Mouse (Mus musculus) embryonic facial prominence, embryonic 11.5 days (tissue): Measurements from ENCODE around the gene Ccl8. TPM values are rescaled to one million over a fixed set of nuclear protein-coding genes. Genes with fewer than 3 reads are reported as not detected.

ENCODE experiments used
- ATAC-seq: fragments of 200-750 bp; cut with Nextera tagmentation; replicated peaks from 2 replicates; pipeline ENCODE4 v1.8.0; 2017; ENCODE audit warnings: low read depth; ENCODE audit not compliant: insufficient number of reproducible peaks, low FRiP score, low TSS enrichment
- DNase-seq: peaks from one replicate; pipeline ENCODE4 v3.0.0-alpha.2; 2015; ENCODE audit warnings: low spot score
- H3K27ac ChIP-seq: fragments of 300-500 bp; sonication (generic); replicated peaks from 2 replicates; pipeline ENCODE4 v1.5.1; 2014; ENCODE audit warnings: mild to moderate bottlenecking, low read depth, low read length, control low read depth
- H3K27me3 ChIP-seq: fragments of 300-500 bp; sonication (generic); 2 replicates; pipeline ENCODE4 v1.6.1; 2014; ENCODE audit warnings: mild to moderate bottlenecking, low read length, moderate library complexity, mixed read lengths; ENCODE audit not compliant: control insufficient read depth, insufficient read depth
- H3K36me3 ChIP-seq: fragments of 300-500 bp; sonication (generic); replicated peaks from 2 replicates; pipeline ENCODE4 v1.6.1; 2014; ENCODE audit warnings: low read depth, mild to moderate bottlenecking, low read length, moderate library complexity, mixed read lengths; ENCODE audit not compliant: control insufficient read depth, insufficient read depth
- H3K4me1 ChIP-seq: fragments of 300-500 bp; sonication (generic); 2 replicates; pipeline ENCODE4 v1.6.1; 2014; ENCODE audit warnings: low read length, mixed read lengths; ENCODE audit not compliant: control insufficient read depth, insufficient read depth
- H3K4me2 ChIP-seq: fragments of 300-500 bp; sonication (generic); 2 replicates; pipeline ENCODE4 v1.6.1; 2014; ENCODE audit warnings: low read depth, mild to moderate bottlenecking, control low read depth, low read length, moderate library complexity
- H3K4me3 ChIP-seq: fragments of 300-500 bp; sonication (generic); 2 replicates; pipeline ENCODE4 v1.5.1; 2014; ENCODE audit warnings: low read depth, low read length, control low read depth
- H3K9ac ChIP-seq: fragments of 300-500 bp; sonication (generic); replicated peaks from 2 replicates; pipeline ENCODE4 v1.6.1; 2014; ENCODE audit warnings: mild to moderate bottlenecking, control low read depth, low read length
- H3K9me3 ChIP-seq: fragments of 300-500 bp; sonication (generic); replicated peaks from 2 replicates; pipeline ENCODE4 v1.6.1; 2016; ENCODE audit warnings: mild to moderate bottlenecking, low read length, inconsistent platforms, mixed read lengths; ENCODE audit not compliant: control insufficient read depth
- WGBS: fragments of 180-500 bp; shearing (Covaris S2); extraction: QIAGEN DNeasy Blood & Tissue Kit; methylation state at CpG from one replicate; pipeline ENCODE4 v1.1.7; 2014; 5-methylcytosine and 5-hydroxymethylcytosine counted together
- polyA plus RNA-seq: library from polyadenylated mRNA; unstranded; fragments of >200 nt; fragmentation: Nextera tagmentation; extraction: Ambion mirVana; gene quantifications from 2 replicates; pipeline ENCODE4 v1.2.1, GENCODE M21; 2014

The Ccl8 gene
- polyA plus RNA-seq, 1 experiment from 2014 or later: not detected

- 77% methylated on average over 3 of the region's 3 CpGs for WGBS
Measured at GRCm38 (mm10) chr11:82080865-82081264, 34.1 kb upstream of the Ccl8 start.

GRCm38 (mm10) chr11:82084360-82084759, 30.6 kb upstream of the Ccl8 start:
- H3K36me3 ChIP-seq: no peaks in the 10 kb centered on the region
- no peaks in the 10 kb centered on the region for H3K27me3 ChIP-seq
- WGBS: 93% methylated on average over 3 of the region's 3 CpGs
- no peaks in the 10 kb centered on the region for H3K9me3 ChIP-seq
- no peak for ATAC-seq
- DNase-seq: no peak
- H3K27ac ChIP-seq: no peak overlapping the region
- no peaks in the 10 kb centered on the region for H3K4me1 ChIP-seq
- H3K4me3 ChIP-seq: no peak overlapping the region
- H3K9ac ChIP-seq: no peak overlapping the region
- H3K4me2 ChIP-seq: no peak overlapping the region

More at GRCm38 (mm10) chr11:82080865-82081264, 34.1 kb upstream of the Ccl8 start:
- DNase-seq (no peak), ATAC-seq (no peak)
- H3K4me2 ChIP-seq: no peak overlapping the region
- H3K4me1 ChIP-seq: no peaks in the 10 kb centered on the region
- no peaks in the 10 kb centered on the region for H3K9me3 ChIP-seq
- no peak overlapping the region for H3K9ac ChIP-seq
- H3K4me3 ChIP-seq: no peak overlapping the region
- no peak overlapping the region for H3K27ac ChIP-seq
- H3K36me3 ChIP-seq: no peaks in the 10 kb centered on the region
- H3K27me3 ChIP-seq: no peaks in the 10 kb centered on the region

DNA sequence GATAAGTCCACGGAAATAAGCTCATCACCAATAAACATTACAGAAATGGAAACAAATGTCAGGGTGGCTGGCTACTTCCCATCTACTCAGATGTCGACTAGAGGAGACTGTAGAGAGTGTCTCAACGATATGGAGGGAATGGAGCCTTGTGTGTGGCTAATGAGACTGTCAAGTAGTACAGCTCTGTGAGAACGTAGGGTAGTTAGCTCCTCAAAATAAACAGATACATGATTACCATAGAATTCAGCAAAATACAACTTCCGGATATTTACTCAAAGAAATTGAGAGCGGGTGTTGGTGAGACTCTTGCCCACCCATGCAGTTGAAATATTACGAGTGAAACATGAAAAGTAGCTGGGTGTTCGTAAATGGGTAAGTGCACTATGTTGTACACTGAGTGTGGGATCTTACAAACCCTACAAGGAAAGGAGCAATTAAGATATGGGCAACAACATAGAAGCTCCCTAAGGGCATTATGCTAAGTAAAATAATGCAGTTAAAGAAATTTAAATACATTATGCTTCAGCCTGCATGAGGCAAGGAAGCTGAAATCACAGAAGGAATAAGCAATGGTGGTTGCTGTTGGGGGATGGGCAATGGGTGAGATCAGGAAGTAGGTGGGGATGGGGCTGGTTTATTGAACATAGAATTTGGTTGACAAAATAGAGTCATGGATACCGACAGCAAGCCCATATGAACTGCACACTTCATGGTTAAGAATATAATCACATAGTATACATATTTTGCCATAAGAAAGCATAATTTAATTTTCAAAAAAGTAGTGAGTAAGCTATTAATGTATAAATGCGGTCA, 15.3 kb upstream of the Ccl8 start:
- no peaks in the 10 kb centered on the region for H3K36me3 ChIP-seq

DNA sequence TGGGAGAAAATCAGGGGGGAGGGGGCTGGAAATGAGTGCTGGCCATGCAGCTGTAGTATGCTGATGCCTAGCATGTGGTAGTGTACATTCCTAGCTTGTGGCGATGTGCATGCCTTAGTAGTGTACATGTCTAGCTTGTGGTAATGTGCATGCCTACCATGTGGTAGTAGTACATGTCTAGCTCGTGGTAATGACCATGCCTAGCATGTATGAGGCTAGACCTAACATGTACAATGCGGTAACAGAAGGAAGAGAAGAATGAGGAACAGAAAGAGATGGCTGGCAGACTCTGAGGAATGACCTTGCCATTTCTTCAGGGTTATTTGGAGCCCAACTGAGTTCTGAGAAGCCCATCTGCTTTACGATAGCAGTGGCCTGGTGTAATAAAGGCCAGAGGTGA, 13.9 kb upstream of the Ccl8 start:
- ATAC-seq (no peak), DNase-seq (no peak)
- Histone ChIP-seq H3K4me1 (no peaks in the 10 kb centered on the region), H3K27me3 (no peaks in the 10 kb centered on the region), H3K27ac (no peak overlapping the region), H3K9me3 (no peaks in the 10 kb centered on the region), H3K4me3 (no peak overlapping the region), H3K4me2 (no peak overlapping the region), H3K9ac (no peak overlapping the region), H3K36me3 (no peaks in the 10 kb centered on the region)
- WGBS: 85% methylated on average over 4 of the region's 4 CpGs

More for the DNA sequence above, 15.3 kb upstream of the Ccl8 start:
- no peaks in the 10 kb centered on the region for H3K4me1 ChIP-seq
- no peak overlapping the region for H3K27ac ChIP-seq
- no peak overlapping the region for H3K4me3 ChIP-seq
- 82% methylated on average over 10 of the region's 10 CpGs for WGBS
- H3K27me3 ChIP-seq: no peaks in the 10 kb centered on the region
- ATAC-seq: no peak
- H3K9ac ChIP-seq: no peak overlapping the region
- H3K9me3 ChIP-seq: no peaks in the 10 kb centered on the region
- DNase-seq: no peak
- H3K4me2 ChIP-seq: no peak overlapping the region

- H3K9ac ChIP-seq: no peak within 1 kb of the TSS
- no peaks in the 10 kb centered on the region for H3K9me3 ChIP-seq
- no peaks in the 10 kb centered on the region for H3K36me3 ChIP-seq
- 71% methylated on average over 2 of the region's 2 CpGs for WGBS
- H3K4me3 ChIP-seq: no peak within 1 kb of the TSS
- no peaks in the 10 kb centered on the region for H3K27me3 ChIP-seq
- no peaks in the 10 kb centered on the region for H3K4me1 ChIP-seq
- ATAC-seq: no peak
- no peak within 1 kb of the TSS for H3K4me2 ChIP-seq
- DNase-seq: no peak
- H3K27ac ChIP-seq: no peak within 1 kb of the TSS
Measured at GRCm38 (mm10) chr11:82101529-82101928, 13.5 kb upstream of the Ccl8 start, which contains the start of gene Ccl12. Ccl12 (plus strand) TSS chr11:82101845.

DNA sequence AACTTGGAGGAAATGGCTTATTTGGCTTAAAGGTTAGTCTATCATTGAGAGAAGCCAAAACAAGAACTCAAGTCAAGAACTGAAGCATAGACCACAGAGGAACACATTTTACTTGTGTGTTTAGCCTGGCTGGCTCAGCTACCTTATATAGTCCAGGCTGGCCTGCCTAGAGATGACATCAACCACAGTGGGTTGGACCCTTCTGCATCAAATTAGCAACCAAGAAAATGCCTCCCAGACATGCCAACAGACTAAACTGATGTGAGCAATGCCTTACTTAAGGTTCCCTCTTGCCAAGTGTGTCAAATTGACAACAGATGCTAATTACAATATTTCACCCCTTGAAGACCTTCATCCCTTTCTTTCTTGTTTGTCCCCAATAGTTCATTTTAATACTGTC, 5.4 kb upstream of the Ccl8 start:
- Histone ChIP-seq H3K36me3 (no peaks in the 10 kb centered on the region), H3K27ac (no peak overlapping the region), H3K9me3 (no peaks in the 10 kb centered on the region), H3K9ac (no peak overlapping the region), H3K4me1 (no peaks in the 10 kb centered on the region), H3K4me2 (no peak overlapping the region), H3K4me3 (no peak overlapping the region), H3K27me3 (no peaks in the 10 kb centered on the region)
- ATAC-seq: no peak
- peak; percentile 25 for DNase-seq

DNA sequence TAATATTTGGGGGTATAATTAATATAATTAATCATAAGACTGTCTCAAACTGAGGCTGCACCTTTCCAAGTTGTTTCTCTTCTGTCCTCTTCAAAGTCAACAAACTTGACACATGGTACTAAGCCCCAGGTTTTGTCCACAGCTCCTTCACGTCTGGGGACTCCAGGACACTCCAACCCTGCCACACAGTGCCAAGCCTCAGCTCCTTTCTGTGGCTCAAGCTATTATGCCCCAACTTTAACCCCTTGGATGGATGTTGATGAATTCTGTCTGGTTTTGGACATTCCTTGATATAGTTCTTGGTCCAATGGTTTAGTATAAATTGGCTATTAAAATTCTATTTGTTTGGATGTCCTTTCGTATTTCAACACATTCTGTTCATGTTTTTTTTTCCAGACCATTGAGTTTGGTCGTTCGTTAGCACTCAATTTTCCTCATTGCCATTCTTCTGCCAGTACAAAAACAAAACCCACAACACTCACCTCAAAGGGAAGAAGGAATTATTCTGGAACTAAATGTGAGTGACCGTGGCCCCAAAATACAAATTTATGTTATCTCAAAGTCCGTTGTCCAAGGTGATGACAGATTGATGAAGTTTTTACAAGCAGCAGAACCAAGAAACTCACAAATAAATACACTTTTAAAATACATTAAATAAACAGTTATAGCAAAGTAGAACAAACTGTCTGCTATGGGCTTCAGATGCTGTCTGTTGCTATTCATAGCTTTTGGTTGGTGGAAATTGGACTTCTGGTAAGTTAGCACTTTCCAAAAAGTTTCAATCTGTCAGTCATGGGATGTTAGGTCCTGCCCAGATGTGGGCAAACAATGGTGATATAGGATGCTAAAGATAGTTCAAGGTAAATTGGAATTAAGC, 4.4 kb upstream of the Ccl8 start:
- Histone ChIP-seq H3K36me3 (no peaks in the 10 kb centered on the region), H3K4me2 (no peak overlapping the region), H3K4me3 (no peak overlapping the region), H3K9me3 (no peaks in the 10 kb centered on the region), H3K9ac (no peak overlapping the region), H3K27me3 (no peaks in the 10 kb centered on the region), H3K27ac (no peak overlapping the region), H3K4me1 (no peaks in the 10 kb centered on the region)
- ATAC-seq (no peak), DNase-seq (no peak)
- WGBS: 78% methylated on average over 6 of the region's 6 CpGs

GRCm38 (mm10) chr11:82116041-82116440, 1.1 kb downstream of the Ccl8 start:
- WGBS: 85% methylated on average over 3 of the region's 3 CpGs
- no peak for ATAC-seq

More at GRCm38 (mm10) chr11:82116041-82116440, 1.1 kb downstream of the Ccl8 start:
- DNase-seq: no peak
- no peaks in the 10 kb centered on the region for H3K27me3 ChIP-seq
- H3K4me2 ChIP-seq: no peak overlapping the region
- H3K9ac ChIP-seq: no peak overlapping the region
- H3K27ac ChIP-seq: no peak overlapping the region
- no peaks in the 10 kb centered on the region for H3K4me1 ChIP-seq
- H3K4me3 ChIP-seq: no peak overlapping the region
- no peaks in the 10 kb centered on the region for H3K9me3 ChIP-seq
- no peaks in the 10 kb centered on the region for H3K36me3 ChIP-seq
